Mouse (Mus musculus): ENCODE measurements around the gene Ift20.

- no peak for TF ChIP-seq CTCF (IDR thresholded peaks at IDR 0.05; ENCODE audit: low read depth, low read length)
- no peak for TF ChIP-seq TAL1 (conservative IDR thresholded peaks at IDR 0.05; ENCODE audit: low read depth, low read length)
- no peak for TF ChIP-seq GATA1 (IDR thresholded peaks at IDR 0.05; ENCODE audit: borderline replicate concordance, low read length)
- TF ChIP-seq POLR2AphosphoS5 (IDR thresholded peaks at IDR 0.05; ENCODE audit: insufficient replicate concordance, low read depth, low read length): no peak
- TF ChIP-seq GATA2 (IDR thresholded peaks at IDR 0.05; ENCODE audit: borderline replicate concordance, low read depth, low read length): no peak
These were observed 13.4 kb downstream of the Ift20 start for GRCm38 (mm10) chr11:78549491-78549987.

All from G1E (cell line).